Mouse (Mus musculus) left cerebral cortex, adult 2 months (tissue): ENCODE results near the gene Cdh13. TPM values are rescaled to one million over a fixed set of nuclear protein-coding genes. Genes with fewer than 3 reads are reported as not detected.
A peak's percentile ranks its signal among the peaks of the same experiment; 100 is the strongest.

Source experiments
- DNase-seq, 2 experiments: peaks; one replicate each; pipeline ENCODE4 v3.0.0; 2021 to 2022; ENCODE audit warnings: low spot score in 2 of 2, mixed read lengths in 1 of 2; ENCODE audit errors: extremely low spot score in 1 of 2
- H3K27ac ChIP-seq: fragments of 200-600 bp; 2 replicates; pipeline ENCODE4 v1.8.1; 2022
- H3K4me3 ChIP-seq: fragments of 200-600 bp; 2 replicates; pipeline ENCODE4 v1.8.1; 2022
- CTCF ChIP-seq: fragments of 200-600 bp; IDR thresholded peaks from 2 replicates; pipeline ENCODE4 v1.8.1; 2022; ENCODE audit warnings: antibody characterized with exemption, mild to moderate bottlenecking, moderate library complexity
- intact Hi-C: fragments of 180-260 bp; cut with DNase I; formaldehyde crosslinking; loops from one replicate; pipeline ENCODE4 v1.15.1; 2025
- total RNA-seq, 2 experiments: library from RNA; stranded (reverse); gene quantifications; 2 replicates each; pipeline ENCODE4 v1.2.3; 2021

Cdh13 gene
- total RNA-seq, 2 experiments from 2014 or later = 69.9 to 74.8 TPM

DNA sequence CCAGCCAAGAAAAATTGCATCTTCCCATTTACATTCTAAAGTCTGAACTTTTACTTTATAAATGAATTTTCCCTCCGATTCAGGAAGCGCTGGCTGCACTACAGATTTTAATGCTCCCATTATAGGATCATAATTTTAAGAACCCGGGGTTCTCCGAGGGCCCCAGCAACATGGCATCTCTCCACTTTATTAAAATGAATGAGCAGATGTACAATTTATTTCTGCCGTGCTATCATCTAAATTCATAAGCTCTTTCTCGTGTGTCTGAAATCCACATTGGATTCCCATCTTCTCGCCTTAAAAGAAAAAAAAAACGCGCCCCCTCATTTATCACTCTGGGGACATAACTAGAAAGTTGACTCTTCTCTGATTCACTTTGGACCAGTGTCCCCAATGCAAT lies 925.0 kb downstream of the Cdh13 start:
- no peak overlapping the region for H3K27ac ChIP-seq
- TF ChIP-seq CTCF = no peak
- no peak for DNase-seq
- intact Hi-C loops = no loop called here
- no peak overlapping the region for H3K4me3 ChIP-seq

DNA sequence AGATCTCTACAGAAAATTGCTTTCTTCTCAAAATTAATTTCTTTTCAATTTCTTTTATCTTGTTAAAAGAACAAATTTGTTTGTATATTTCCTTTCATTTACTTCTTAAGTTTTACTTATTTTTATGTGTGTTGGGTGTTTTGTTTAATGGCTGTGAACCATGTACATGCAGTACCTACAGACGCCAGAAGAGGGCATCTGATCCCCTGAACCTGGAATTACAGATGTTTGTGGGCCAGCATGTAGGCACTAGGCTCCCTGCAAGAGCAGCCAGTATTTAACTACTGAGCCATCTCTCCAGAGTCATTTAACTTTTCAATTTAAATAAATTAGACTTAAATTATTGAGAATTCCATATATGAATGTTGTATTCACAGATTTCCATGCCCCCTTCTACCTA lies 941.0 kb downstream of the Cdh13 start:
- DNase-seq = peak in 1 of 2 experiments; percentile 35
- intact Hi-C loops = loop anchor here (2.0 kb wide), 2 partner anchors 72 to 160 kb away; no protein-coding TSS in a partner anchor
- Histone ChIP-seq H3K4me3 (no peak overlapping the region), H3K27ac (no peak overlapping the region)
- TF ChIP-seq CTCF = peak; percentile 89

DNA sequence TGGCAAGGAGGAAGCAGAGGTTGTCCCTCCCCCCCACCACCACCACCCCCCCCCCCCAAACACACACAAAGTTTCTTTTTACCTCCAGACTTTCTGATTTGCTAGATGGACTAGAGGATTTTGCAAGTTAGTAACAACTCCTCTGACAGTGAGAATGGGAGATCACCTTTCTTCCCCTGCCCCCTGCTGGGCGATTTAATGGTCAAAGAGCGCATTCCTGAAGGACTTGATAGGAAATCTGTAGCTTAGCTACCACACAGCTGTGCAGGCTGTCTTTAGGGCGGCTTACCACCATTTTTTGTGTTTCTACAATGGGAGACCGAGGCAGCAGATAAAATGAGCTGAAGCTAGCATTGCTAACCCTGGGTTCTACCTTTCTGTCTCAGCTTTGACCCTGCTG lies 961.6 kb downstream of the Cdh13 start:
- no peak overlapping the region for H3K27ac ChIP-seq
- TF ChIP-seq CTCF = no peak
- intact Hi-C loops = no loop called here
- DNase-seq = no peak
- no peak overlapping the region for H3K4me3 ChIP-seq

DNA sequence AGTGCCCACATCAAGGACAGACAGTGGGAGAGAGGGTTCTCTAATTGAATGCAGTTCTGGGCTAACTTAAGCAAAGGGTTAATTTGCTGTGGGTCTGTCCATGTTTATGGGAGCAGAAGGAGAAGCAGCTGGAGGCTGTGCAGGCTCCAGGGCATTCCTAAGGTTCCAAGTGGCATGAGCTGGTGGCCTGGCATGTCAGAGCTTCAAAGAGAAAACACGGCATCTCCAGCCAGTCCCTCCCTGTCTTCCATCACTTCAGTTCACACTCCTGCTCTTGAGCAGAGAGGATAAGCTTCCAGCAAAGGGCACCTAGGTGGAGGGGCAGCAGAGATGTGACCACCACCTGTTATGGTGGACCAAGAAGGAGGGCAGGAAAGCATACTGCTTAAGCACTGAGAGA lies 962.1 kb downstream of the Cdh13 start:
- no peak for DNase-seq
- Histone ChIP-seq H3K4me3 (no peak overlapping the region), H3K27ac (no peak overlapping the region)
- TF ChIP-seq CTCF = no peak
- intact Hi-C loops = no loop called here

DNA sequence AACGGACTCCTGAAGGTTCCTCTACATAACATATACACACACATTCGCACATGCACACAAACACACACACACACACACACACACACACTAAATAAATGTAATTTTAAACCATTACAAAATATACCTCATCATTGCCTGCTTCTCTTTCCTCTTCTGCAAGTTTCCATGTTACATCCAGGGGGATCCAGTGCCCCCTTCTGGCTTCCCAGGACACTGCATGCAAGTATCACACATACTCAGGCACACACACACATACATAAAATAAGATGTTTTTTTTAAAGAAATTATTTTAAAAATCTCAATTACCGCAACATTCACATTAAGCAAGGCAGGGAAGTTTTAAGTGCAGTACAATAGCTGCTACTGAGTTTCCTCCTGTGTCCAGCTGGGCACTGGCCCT lies 970.8 kb downstream of the Cdh13 start:
- DNase-seq = no peak
- no peak; the same call in 1 of the 2 replicates for TF ChIP-seq CTCF
- no peak overlapping the region for H3K4me3 ChIP-seq
- H3K27ac ChIP-seq = no peak overlapping the region
- intact Hi-C loops = no loop called here

DNA sequence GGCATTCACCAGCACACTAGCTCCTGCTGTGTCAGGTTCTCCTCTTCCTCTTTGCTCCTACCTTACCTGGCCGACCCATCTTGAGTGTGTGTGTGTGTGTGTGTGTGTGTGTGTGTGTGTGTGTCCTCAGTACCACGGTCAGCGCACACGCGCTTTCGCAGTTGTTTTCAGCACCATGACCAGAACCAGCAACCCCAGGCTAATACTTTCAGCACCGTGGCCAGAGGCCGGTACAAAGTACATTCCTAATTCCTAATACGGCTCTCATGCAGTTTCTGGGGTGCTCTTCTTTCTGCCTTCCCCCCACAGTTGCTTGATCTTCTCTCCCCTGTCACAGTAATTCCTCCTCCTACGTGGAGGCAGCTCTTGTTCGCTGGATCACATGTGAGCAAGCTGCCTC lies 975.1 kb downstream of the Cdh13 start:
- intact Hi-C loops = no loop called here
- TF ChIP-seq CTCF = no peak
- no peak for DNase-seq
- Histone ChIP-seq H3K27ac (no peak overlapping the region), H3K4me3 (no peak overlapping the region)

DNA sequence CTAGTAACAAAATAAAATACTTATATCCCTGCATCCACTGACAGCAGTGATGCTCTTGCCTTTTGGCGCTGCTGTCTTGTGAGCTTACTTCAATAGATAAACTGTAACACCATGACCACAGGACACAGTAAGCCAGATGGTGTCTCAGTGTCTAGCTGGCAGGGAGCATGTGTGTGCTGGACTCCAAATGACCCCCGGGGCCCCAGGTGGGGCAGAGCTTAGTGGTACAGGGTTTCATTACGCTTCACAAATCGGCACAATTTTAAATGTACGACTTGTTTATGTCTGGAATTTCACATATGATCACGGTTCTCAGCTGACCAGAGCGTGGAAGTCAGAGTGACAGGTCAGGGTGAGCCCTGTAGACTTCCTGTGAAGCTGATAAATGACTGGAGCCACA lies 980.2 kb downstream of the Cdh13 start:
- no peak for DNase-seq
- TF ChIP-seq CTCF = no peak
- Histone ChIP-seq H3K4me3 (no peak overlapping the region), H3K27ac (no peak overlapping the region)
- intact Hi-C loops = no loop called here

DNA sequence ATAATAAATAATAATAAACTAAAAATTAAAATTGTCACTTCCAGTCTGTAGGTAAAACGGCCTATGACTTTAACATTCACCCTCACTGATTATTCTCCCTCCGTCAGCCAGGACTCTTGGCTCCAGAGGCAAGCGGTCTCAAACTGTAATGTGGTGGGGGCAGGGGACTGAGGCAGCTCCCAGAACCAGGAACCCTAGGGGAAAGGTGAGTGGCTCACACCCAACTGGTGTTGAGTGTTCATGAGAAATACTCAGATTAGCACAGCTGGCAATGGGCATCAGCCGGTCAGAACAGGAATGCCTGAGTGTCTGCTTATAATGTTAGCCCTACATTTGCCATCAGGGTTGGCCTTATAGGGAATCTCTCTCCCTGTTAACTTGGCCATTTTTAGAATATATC lies 982.8 kb downstream of the Cdh13 start:
- no peak for TF ChIP-seq CTCF
- no peak overlapping the region for H3K27ac ChIP-seq
- no peak for DNase-seq
- intact Hi-C loops = no loop called here
- no peak overlapping the region for H3K4me3 ChIP-seq

DNA sequence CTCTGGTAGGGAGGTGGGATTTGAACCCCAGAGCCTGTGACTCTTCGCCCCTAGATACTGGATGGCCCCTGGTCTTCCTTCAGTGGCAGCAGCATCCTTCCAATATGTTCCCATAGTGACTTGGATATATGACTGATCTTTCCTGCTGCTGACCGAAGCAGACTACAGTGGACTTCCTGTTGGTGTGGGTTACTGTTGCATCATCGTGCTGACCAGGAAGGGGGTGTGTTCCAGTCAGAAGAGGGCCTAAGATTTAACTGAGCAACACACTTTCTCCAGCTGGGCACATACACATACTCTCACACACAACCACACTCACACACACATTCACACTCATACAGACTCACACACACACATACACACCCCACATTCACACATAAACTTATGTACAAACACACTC lies 986.0 kb downstream of the Cdh13 start:
- intact Hi-C loops = no loop called here
- no peak for TF ChIP-seq CTCF
- H3K4me3 ChIP-seq = no peak overlapping the region
- no peak overlapping the region for H3K27ac ChIP-seq
- DNase-seq = no peak

DNA sequence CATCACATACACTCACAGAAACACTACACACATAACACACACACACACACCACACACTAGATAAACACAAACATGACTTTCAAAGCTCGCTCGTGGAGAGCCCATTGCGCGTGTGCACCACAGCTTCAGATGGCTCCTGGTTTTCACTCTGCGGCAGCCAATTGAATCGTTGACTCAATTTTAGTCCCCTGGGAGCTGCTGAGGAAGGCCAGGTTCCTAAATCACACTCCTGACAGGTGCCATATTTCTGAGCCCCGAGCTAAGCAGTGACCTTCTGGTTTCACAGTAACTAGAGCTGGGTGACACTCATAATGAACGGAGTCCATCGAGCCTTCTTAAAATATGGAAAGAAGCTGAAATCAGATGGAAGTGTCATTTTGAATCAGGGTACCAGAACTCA lies 986.8 kb downstream of the Cdh13 start:
- Histone ChIP-seq H3K27ac (no peak overlapping the region), H3K4me3 (no peak overlapping the region)
- TF ChIP-seq CTCF = no peak
- intact Hi-C loops = no loop called here
- no peak for DNase-seq

DNA sequence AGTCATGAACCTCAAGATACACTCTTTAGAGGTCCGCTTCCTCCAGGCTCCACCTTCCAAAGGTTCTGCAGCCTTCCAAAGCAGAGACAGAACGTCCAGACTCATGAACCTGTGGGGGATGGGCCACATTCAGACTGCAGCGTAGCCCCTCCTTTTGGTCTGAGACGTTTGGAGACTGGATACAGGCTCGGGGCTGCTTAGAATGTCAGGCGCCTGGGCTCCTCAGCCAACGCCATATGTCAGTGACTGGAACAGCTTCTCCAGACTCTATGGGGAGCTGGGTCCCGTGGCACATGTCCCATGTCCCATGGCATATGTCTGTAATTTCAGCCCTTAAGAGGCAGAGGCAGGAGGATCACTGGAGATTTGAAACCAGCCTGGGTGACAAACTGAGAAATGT lies 989.4 kb downstream of the Cdh13 start:
- Histone ChIP-seq H3K4me3 (no peak overlapping the region), H3K27ac (no peak overlapping the region)
- intact Hi-C loops = no loop called here
- DNase-seq = no peak
- TF ChIP-seq CTCF = no peak

DNA sequence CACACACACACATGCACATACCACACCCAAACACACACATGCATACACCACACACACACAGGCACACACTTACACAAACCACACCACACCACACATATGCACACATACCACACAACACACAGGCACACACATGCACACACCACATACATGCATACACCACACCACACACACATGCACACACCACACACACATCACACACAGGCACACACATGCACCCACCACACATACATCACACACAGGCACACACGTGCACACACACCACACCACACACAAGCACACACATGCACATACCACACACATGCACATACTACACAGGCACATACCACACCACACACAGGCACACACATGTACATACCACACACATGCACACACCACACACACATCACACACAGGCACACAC lies 991.9 kb downstream of the Cdh13 start:
- TF ChIP-seq CTCF = no peak

DNA sequence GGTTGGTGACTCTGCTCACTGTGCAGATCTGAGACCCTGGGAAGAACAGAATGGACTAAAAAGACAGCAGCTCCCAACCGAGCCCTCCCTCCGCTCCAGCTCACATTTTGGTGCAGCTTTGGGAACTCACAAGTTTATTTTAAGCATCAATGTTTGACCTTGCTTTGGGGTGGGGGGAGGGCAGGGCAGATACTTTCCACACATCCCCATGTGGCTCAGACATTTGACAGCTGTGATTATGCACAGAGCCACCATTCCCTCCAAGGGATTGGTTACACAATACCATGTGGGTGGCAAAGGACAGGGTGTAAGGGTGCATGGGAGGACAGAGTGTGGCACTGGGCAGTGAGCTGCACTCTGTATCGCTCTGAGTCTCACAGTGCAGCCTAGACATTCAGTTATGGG lies 993.5 kb downstream of the Cdh13 start:
- intact Hi-C loops = no loop called here

More for the DNA sequence above, 991.9 kb downstream of the Cdh13 start:
- intact Hi-C loops = no loop called here
- Histone ChIP-seq H3K27ac (no peak overlapping the region), H3K4me3 (no peak overlapping the region)
- no peak for DNase-seq

DNA sequence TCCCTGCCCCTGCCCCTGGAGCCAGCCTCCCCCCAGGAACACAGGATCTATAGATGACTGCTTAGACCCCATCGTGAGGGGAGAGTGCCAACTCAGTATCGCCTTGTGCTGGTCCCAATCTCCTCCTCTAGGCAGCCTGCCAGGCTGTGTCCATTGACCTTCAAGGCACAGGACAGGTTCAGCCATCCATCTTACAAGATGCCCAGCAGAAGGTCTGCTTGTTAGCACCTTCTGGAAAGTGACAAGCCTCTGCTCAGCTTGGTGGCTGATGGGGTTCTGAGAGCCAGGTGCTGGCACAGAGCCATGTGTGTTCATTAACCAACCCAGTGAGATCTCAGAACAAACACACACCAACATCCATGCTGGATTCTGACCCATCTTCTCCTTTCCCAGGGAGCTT lies 998.2 kb downstream of the Cdh13 start:
- intact Hi-C loops = no loop called here
- no peak overlapping the region for H3K4me3 ChIP-seq
- TF ChIP-seq CTCF = no peak

More for the DNA sequence above, 993.5 kb downstream of the Cdh13 start:
- no peak for TF ChIP-seq CTCF
- H3K4me3 ChIP-seq = no peak overlapping the region
- no peak overlapping the region for H3K27ac ChIP-seq
- no peak for DNase-seq

More for the DNA sequence above, 998.2 kb downstream of the Cdh13 start:
- H3K27ac ChIP-seq = no peak overlapping the region
- DNase-seq = no peak
